Mouse (Mus musculus) thymus, postnatal 25 days (tissue): ENCODE data around the gene Chrnd.

ENCODE experiments used
- DNase-seq: peaks from one replicate; pipeline ENCODE4 v3.0.0; 2022

The Chrnd gene

DNA sequence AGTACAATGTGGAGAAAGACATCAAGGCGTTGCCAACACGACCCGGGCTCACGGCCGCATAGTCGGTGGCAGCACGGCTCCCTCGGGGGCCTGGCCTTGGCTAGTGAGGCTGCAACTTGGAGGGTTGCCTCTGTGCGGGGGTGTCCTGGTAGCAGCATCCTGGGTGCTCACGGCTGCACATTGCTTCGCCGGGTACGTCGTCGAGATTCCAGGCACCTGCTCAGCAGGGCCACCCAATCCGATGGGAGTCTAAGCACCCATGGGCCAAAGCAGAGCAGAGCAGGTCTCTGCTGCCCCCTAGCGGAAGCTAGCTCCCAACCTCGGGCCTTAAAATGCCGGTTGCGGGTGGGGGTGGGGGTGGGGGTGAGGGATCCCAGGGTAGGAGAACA is 5.7 kb upstream of the Chrnd start:
- peak; percentile 72 for DNase-seq

DNA sequence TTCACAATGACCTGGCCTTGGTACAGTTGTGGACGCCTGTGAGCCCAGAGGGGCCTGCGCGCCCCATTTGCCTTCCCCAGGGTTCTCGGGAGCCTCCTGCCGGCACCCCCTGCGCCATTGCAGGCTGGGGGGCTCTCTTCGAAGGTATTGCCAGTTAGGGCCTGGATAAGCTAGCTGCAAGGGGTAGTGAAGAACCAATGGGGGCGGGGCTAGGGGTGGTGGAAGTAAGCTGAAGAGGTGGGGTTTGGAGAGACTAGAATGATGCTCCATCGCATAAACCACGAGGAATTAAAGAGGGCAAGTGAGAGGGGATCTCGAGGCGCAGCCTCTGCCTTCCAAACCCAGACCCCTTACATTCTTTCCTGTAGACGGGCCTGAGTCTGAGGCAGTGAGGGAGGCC is 4.9 kb upstream of the Chrnd start:
- peak; percentile 11 for DNase-seq

DNA sequence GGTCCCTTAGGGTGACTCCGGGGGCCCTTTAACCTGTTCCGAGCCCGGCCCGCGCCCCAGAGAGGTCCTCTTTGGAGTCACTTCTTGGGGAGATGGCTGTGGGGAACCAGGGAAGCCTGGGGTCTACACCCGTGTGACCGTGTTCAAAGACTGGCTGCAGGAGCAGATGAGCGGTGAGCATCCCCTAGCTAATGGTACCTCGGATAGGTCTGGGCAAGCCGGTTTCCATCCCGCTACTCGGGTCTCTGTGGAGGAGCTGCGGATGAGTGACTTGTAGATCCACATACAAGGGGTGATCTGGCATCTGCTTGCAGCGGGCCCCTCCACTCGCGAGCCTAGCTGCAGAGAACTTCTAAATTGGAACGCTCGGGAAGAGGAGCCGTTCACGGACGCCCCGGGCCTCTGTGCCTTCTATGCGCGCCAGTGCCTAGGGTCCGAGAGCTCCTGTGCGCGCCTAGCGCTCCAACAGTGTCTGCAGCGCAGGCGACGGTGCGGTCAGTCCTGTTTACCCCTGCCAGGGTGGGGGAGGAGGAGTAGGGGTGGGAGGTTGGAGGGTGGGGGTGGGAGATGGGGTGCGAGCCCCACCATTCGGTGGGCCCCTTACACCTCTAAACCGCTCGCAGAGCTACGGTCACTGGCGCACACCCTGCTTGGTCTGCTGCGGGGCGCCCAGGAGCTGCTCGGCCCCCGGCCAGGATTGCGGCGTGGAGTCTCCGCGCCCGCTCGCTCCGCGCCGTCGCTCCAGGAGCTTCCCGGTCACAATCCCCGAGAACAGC is 4.0 kb upstream of the Chrnd start:
- no peak for DNase-seq

DNA sequence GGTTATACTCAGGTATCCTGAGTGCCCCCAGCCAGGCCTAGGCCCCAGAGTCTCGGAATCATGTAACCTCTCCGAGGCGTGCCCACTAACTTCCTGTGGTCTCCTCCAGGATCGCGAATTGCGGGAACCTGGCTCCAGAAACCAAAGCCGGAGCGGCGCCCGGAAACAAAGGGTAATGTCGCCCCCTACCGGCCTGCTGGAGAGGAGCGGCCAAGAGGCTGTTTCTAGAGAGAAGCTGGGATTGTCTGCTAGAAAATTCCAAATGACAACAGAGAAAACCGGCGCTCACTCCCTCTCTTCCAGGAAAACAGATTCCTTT is 3.4 kb upstream of the Chrnd start:
- DNase-seq: peak; percentile 42

DNA sequence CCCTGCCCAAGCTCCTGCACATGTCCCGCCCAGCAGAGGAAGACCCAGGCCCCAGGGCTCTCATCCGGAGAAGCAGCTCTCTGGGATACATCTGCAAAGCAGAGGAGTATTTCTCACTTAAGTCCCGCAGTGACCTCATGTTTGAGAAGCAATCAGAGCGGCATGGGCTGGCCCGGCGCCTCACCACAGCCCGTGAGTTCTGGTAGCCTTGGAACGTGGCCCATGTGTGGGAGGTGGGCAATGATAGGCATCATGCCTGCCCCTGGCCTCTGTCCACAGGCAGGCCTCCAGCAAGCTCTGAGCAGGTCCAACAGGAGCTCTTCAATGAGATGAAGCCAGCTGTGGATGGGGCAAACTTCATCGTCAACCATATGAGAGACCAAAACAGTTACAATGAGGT is 6.9 kb downstream of the Chrnd start:
- no peak for DNase-seq

DNA sequence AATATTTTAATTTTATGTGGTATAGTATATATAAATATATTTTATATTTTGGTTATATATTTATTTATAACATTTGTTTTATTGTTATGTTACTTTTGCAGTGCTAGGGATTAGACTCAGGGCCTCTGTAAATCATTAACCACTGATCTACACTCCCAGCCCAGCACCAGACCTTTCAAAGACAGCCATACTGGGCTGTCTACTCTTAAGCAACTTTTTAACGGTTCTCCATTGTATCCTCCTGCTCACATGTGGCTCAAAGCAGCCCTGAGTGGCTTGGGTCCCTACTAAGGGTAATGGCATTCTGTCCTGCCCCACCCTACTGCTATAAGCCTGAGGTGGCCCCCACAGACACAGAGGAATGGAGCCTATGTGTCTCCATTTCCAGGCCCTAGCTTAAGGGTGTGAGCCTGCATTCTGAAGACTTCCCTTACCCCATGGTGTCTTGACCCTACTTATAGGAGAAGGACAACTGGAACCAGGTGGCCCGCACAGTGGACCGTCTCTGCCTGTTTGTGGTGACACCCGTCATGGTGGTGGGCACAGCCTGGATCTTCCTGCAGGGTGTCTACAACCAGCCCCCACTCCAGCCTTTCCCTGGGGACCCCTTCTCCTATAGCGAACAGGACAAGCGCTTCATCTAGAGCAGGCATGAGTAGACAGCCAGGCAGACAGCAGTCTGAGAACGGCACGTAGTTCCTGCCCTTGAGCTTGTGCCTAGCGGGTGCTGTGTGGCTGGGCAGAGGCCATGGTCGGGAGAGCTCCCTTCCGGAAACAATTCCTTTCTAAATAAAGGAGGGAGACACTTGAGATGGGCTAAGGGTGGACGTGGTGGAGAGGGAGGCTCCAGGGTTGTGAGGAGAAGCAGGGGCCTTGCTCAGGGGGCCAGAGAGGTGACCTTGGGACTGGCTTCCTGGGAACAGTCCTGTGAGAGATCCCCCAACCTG is 8.0 kb downstream of the Chrnd start:
- no peak for DNase-seq

DNA sequence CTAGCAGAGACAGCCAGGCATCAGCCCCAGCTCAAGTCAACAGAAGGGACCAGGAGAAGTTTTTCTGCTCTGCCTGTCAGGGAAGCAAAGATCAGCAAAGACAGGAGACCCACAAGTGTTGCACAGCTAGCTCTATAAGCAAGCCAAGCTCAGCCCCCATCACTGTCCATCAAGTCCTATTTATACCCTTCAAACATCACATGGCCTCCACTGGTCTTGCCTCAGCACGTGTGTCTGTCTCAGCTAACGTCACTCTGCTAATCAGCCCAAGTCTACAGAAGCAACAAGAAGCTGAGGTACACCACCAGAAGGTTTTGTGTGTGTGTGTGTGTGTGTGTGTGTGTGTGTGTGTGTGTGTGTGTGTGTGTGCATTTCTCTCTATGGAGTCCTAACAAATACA is 10.4 kb downstream of the Chrnd start:
- no peak for DNase-seq

DNA sequence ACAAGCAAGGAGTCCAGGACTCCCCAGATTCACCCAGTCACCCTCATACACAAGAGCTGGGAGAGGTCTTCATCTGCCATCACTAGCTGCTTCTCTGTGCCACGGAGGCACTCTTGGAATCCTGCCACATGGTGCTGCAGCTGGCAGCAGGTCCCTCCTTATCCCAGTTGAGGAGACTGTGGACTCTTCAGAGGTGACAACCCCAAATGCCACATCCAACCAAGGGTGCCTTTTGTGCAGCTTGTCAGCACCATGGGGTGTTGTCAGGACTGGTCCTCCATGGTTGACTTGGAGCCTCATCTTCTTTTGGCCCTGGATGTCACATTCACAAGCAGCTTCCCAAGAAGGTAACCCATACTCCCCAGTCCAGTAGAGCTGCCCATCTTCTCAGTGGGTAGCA is 11.4 kb downstream of the Chrnd start:
- no peak for DNase-seq

DNA sequence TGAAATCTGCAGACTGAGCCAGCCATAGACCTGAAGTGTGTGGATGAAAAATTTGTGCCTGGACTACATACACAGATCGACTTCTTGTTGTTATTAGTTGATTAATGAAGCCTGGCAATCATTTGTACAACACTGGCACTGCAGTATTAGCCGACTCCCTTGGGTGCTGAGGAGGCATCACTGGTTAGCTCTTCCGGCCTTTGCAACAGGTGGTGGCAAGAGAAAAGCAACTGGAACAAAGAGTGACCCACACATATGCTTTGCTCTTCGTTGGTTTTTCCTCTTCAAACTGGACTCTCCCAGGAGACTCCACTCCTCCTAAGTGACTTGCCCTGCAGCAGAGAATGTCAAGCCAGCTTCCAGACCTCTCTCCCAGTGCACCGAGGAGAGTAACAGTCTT is 13.4 kb downstream of the Chrnd start:
- DNase-seq: no peak

DNA sequence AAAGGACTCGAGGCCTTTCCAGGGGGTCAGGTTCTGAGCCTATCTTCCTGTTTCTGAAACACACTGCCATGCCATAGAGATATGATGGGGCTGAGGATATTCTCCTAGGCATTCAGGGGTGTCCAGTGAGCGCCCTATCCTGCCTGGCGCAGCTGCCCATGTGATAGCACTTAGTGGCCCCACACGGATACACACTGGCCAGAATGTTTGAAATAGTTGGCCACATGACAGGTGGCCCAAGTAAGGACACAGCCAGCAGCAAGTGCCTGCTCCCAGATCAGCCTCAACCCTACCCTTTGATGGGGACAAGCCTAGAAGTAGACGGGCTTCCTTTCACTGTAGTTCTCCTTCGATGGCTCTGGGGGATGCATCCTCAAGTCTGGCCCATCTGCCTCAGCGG is 14.1 kb downstream of the Chrnd start, which contains the start of gene Chrng:
Gene Chrng, plus strand, starts transcription at position 193 of the 400 bp plus-strand sequence.
- DNase-seq: no peak

DNA sequence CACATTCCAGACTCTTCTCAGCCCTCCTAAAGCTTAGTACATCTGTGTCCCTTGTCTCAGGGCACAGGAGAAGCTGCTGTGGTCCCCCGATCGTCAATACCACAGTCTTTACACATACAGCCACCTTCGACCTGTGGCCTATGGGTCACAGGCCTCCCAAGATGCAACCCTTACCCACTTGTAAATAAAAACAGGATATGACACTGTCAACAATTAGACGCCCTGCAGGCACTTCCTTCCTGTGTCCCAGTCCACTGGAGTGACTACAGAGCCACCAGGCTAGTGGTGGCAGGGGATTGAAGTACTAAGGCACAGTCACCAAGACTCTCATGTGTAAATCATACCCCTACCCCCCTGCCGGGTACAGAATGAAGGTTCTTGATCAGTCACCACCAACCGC is 14.6 kb downstream of the Chrnd start:
- no peak for DNase-seq

DNA sequence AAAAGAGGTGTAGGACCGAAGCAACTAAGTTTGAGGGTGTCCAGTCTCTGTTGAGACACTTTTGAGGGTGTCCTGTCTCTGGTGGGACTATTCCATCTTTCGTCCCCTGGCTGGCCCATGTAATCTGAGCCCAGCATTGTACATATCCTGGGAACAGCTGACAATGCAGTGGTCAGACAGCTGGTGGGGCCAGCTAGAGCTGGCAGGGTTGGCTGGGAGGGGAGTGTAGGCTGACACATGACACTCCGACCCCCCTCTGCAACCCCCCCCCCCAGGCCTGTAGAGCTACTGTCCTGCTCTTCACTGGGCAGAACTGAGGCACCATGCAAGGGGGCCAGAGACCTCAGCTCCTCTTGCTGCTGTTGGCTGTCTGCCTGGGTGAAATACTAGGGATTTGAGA is 15.1 kb downstream of the Chrnd start:
- DNase-seq: no peak

DNA sequence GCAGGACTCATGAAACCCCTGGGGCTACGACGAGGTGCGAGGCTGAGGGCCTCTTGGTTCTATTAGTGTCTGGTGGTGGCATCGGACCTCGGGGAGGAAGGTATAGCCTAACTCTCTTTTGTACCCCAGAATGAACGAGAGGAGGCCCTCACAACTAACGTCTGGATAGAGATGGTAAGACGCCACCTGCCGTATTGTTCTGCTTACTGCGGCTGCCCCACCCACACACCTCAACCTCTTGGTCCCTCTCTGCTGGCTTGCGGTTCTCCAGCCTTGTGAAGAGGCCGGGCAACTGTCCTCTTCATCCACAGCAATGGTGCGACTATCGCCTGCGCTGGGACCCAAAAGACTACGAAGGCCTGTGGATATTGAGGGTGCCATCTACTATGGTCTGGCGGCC is 15.9 kb downstream of the Chrnd start:
- peak; percentile 25 for DNase-seq

DNA sequence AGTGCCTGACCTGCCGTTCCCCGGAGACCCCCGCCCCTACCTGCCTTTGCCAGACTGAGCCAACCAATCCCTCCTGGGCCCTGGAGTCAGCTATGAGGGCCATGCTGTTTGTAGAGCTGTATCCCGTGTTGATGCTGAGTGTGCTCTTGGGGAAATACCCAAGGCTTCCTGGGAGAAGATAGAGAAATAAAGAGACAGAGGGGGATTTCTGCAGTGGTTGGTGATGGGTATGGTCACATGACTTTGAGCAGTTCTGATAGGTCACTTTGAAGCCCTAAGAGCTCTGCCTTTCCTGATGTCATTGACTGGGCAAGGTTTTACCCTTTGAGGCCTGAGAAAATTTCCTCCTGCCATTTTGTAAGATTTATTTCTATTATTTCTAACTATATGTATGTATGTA is 21.0 kb downstream of the Chrnd start:
- DNase-seq: no peak

DNA sequence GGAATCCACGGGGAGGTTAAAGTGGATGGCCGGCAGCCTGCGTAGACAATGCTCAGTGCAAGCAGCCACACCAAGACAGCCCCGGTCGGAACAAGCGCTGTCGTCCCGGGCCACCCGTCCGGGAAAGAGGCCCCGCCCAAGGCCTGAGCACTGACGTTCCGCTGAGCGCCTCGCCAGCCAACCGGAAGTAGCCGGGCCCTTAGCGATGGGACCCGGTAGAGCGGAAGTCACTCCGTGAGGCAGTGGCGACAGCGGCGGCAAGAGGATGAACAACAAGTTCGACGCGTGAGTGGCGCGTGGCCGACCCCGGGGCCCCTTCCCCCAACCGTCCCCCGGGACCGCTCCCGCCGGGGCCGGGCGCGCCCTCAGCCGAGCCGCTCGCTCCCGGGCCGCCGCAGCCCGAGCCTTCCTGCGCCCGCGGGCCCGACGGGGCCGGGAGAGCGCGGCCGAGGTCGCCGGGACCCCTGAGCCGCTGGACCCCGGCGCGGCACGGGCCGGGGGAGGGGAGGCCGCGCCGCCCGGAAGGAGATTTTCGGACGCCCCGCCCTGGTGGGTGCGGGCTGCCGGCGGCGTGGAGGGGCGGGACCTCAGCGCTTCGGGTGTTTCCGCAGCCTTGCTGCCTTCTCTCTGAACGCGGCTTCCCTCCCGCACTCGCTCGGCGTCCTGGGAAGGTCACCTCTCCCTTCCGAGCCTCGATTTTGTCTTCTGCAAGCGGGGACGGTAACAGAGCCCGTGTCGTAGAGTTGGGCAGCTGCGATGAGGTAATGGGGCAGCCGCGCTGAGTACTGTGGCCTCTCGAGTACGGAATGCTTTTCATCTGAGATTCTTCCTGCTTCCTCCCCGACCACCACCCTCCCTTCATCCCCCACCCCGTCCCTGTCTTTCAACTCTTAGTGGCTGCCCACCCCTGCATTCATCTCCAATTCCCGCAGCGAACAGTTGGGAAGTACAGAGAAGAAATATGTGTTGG is 23.6 kb downstream of the Chrnd start, which contains the start of gene Eif4e2:
Gene Eif4e2, plus strand, starts transcription at position 180 of the 970 bp plus-strand sequence.
- peak; percentile 92 for DNase-seq

DNA sequence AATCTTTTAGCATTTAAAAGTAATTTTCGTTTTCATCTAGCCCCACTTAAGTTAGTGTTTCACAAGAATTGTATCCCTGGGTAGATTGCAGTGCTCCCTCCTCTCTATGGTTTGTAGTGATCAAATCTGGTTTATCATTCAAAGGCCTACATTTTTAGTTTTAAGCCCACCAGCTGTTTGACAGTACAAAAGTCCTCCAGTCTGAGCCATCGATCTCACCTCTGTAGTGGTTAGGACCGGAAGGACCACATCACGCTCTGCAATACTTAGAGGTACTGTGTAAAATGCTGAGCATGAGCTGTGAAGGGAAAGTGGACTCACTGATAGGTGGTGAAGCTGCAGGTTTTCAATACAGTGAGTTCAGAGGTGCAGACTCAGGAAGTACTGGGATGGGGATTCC is 24.3 kb downstream of the Chrnd start:
- peak; percentile 3 for DNase-seq

DNA sequence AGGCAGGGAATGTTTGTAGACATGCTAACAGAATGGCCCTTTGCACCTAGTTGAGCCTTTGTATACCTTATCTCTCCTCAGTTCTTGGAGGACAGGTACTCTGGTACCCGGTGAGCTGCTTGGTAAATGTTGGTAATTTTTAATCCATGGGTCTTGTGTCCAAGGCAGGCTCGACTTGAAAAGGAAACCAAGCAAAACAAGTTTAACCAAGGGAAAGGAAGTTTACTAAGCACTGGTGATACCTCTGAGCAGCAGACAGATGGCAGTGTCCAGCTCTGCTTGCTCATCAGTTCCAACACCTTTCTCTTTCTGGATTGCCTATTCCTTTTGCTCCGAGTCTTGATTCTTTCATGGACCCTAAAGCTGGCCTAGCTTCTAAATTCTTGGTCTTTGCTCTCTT is 27.5 kb downstream of the Chrnd start:
- no peak for DNase-seq

DNA sequence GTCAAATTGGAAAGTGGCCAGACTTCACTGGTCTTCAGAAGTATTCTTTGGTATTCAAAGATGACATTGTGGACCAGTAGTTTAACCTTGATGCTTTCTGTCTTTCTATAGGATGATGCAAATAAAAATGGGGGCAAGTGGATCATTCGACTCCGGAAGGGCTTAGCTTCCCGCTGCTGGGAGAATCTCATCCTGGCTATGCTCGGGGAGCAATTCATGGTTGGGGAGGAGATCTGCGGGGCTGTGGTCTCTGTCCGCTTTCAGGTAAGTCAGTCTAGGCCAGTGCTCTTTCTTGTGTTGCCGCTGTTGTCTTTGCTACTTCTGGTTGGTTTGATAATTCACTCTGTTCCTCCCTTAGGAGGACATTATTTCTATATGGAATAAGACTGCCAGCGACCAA is 35.3 kb downstream of the Chrnd start:
- no peak for DNase-seq

DNA sequence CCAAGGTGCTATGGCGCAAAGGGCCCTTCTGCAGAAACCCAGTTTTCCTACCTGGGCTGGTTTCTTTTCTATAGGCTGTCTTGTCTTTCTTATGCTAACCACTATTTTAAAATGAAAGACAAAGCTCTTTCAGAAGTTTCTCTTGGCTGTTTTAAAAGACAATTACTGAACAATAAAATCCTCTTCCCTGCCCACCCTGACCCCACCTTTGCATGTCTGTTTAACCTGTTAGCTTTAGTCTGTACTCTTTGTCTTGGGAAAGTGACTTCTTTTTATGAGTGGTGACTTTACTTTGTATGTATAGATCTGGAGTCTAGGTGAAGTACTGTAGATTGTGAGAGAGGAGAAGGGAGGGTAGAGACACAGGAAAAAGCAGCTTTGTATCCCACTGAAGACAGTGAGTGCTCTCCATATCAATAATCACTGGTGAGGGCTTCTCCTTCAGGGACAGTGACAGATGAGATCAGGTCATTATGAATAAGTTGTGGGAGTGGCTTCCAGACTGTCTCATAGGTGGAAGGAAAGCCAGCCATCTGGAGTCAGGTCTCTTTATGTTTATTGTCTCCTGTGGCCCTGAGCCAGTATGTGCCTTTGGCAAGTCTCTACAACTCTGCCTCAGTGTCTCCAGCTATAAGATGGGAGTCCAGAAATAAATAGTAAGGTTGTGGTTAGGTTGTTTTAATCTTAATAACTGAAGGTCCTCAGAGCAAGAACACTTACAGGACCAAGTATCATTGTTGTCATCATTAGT is 36.2 kb downstream of the Chrnd start:
- no peak for DNase-seq

DNA sequence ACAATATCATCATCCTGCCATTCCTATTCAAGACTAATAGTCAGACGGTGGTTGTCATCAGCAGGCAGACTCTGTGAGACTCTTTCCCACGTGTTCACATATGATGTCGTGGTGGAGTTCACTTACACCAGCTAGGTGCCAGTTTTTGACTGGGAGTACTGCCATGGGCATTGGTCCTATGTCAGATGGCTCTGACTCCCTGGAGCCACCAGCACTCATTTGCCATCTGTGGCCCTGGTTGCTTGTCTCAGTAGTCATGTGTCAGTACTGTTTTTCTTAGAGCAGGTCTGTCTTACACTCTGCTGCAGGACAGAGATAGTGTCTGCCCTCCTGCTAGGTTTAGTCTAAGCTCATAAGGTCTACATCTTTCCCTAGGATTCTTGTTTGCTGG is 36.7 kb downstream of the Chrnd start:
- no peak for DNase-seq

DNA sequence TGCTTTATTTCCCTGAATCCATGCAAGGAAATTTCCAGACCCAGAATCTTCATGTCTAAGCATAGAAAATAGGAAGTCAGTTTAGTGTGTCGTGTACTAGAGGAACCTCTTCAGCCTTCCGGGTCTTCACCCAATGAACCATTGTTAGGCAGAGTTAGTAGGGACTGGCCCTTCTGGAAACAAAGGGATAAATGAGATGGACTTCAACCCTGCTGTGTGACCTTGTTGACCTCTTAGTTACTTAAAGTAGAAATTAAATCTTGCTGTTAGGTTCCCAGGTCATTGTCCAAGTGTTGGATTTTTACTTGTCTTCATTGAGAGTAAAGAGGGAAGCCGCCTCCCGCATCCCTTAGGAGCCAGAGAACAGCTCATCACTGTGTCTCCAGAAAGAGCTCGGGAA is 40.2 kb downstream of the Chrnd start:
- DNase-seq: no peak

DNA sequence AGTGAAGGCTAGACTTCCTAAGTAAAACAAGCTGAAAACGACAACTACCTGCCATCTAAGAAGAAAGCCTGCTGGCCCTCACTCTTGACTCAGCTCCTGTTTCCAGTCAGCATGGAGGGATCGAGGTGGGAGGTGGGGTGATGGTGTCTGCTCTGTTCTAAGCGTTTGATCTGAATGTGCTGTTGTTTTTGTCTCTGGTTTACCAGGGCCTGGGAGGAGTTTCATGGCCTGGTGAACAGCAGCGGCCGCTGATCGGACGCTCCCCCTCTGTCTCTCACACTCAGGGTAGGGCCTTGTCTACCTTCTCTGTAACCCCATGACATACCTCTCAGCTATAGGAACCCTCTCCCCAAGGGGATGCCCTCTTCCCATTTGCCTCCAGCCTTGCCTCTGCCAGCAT is 41.8 kb downstream of the Chrnd start:
- no peak for DNase-seq
